Mouse (Mus musculus): ENCODE results near the gene Rasa4. TPM values are rescaled to one million over a fixed set of nuclear protein-coding genes. Genes with fewer than 3 reads are reported as not detected.
"Not testable (repeated sequence)": the region's sequence is repeated elsewhere in the genome, so short reads cannot be mapped to it uniquely, and the experiment has no call there.

Rasa4 gene
- polyA plus RNA-seq (2017; shearing (Covaris generic)), result 1 to 10 TPM; 1.5 to 2.4 (median 1.7) TPM

DNA sequence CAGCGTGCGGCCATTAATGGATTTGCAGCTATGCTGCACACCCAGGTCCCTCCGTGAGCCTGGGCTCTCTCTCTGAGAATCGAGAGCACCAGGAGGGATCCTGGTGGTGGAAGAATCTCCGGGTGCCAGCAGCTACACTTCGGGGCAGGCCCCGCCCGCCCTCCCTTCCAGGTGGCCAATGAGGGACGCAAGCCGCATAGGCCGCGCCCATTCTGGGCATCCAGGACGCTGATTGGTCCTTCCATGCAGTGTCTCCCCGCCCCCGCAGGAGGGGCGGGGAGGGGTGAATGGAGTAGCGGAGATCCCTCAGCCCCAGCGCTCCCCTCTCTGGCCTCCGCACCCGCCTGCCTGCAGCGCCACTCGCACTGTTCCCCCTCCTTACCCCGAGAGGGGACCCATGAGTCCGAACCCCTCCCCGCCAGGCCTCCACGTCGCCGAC, at the start of gene Rasa4:
TSS of gene Rasa4 (plus strand) at position 248 of the 439 bp plus-strand sequence.
- peak; percentile 99 for ATAC-seq

DNA sequence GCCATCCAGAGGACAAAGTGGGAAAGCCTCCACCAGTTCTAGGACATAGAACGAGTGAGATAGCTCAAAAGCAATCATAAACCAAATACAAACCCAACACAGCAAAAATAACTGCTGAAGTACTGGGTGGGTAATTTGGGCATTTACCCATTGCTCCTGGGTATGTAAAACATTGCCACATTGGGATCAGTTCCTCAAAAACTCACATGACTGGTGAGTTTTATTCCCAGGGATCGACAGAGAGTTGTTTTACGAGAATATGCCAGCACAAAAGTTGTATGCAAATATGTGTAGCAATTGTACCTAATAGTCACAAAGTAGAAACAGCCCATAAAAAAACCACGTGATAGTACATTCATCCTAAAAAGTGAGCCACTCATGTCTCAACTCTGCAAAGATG, 48.8 kb upstream of the Rasa4 start:
- ATAC-seq, result no peak

DNA sequence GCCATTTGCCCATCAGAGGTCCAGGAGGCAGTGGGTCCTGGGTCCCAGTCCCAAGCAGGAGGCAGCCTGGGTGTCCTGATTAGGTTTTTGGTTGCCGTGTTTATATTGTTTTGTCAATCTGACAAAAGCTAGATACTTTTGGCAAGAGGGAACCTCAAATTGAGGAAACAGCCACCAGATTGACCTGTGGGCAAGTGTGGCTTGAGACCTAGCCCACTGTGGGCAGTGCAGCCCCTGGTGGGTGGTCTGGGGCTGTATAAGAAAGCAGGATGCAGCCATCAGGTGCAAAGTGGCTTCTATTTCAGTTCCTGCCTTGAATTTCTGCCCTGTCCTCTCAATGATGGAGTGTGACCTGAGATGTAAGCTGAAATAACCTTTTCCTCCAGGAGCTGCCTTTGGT, 48.4 kb upstream of the Rasa4 start:
- ATAC-seq, result no peak

DNA sequence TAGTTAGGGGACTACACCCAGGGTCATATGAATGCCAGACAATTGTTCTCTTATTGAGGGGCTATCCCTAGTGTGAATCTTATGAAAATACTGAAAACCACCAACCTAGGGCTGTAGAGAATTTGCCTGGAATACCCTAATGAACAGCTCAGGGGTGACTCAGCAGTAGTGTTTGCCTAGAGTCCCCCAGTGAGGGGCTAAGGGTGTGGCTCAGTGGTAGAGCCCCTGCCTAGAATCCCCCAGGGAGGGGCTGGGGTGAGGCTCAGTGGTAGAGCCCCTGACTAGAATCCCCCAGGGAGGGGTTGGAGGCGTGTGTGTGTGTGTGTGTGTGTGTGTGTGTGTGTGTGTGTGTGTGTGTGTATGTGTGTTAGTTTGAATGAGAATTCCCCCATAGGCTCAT, 47.0 kb upstream of the Rasa4 start:
- ATAC-seq, result no peak

DNA sequence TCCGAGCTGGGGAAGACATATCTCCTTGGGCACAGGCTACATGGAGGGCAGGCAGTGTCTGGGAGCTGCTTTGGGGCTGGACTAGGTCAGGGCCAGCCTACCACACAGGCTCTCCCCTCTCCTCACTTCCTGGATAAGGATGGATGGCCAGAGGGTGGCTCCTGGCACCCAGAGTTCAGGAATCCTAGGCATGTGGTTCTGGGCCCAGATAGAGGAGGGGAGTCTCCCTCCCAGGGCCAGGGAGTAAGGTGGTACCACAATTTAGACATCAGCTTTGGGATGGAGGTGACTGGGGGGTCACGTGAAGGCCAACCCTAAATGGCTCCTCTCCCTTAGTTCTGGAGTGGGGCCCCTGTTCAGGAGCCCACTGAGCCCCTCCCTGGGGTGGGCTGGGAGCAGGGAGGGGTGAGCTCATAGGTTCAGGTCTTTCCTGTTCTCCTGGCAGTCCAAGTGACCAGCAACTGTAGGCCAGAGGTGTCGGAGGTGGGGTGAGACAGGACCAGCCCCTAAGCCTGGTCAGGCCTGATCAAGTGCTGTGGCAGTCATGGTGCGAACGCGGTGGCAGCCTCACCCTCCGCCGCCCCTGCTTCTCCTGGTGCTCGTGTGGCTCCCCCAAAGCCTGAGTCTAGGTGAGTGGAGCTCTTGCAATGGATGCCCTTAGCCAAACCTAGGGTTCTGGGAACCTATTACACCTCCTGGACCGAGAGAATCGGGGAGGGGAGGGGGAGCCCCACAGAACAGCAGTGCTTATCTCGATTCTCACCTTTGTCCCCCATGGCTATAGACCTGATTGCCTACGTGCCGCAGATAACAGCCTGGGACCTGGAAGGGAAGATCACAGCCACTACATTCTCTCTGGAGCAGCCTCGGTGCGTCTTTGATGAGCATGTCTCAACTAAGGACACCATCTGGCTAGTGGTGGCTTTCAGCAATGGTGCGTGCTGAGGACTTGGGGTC, 45.2 kb upstream of the Rasa4 start, which contains the start of gene Upk3b:
TSS of gene Upk3b (plus strand) at position 239 of the 957 bp plus-strand sequence.
- no peak for ATAC-seq

DNA sequence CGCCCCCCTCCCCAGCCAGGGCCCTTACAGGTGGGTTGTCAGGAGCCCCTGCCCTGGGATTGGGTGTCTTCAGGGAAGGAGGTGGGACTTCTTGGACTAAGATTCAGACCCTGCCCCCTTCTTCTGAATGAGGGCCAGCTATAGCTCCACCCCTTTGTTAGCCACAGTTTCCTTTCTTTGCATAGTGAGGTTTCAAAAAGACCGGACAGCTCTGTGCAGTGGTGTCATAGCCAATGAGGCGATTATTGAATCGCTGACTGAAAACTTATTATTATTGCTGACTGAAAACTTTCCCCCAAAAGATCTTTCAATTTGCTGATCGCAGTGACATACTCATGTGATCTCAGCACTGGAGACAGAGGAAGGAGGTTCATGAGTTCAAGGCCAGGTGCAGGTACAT, 43.5 kb upstream of the Rasa4 start:
- no peak for ATAC-seq

DNA sequence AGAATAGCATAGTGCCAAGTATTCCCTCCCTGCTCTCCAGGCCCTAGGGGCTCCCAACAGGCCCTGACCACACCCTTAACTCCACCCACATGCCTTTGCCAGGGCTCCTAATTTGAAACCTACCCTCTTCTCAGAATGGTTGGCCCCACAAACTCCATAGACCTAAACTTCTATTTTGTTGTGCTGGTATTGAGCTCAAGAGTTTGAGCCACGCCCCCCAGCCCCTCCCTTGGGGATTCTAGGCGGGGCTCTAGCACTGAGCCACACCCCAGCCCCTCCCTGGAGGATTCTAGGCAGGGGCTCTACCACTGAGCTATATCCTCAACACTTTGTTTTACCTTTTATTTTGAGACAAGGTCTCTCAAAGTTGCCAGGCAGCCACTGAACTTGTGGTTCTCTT, 42.5 kb upstream of the Rasa4 start:
- ATAC-seq, result no peak

DNA sequence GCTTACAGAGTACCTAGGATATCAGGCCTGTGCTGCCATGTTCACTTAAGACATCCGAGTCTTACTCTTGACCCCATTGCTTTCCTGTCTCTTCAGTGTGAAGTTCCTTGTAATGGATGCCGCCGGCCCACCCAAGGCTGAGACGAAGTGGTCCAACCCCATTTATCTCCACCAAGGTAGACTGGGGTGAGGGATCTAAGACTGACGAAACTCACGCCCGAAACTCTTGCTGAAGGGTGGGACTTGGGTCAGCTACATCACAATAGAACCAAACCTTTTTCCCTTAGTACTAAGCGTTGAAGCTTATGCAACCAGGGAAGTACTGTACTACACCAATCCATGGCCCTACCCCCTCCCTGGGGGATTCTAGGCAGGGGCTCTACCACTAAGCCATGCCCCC, 42.0 kb upstream of the Rasa4 start:
- no peak for ATAC-seq

DNA sequence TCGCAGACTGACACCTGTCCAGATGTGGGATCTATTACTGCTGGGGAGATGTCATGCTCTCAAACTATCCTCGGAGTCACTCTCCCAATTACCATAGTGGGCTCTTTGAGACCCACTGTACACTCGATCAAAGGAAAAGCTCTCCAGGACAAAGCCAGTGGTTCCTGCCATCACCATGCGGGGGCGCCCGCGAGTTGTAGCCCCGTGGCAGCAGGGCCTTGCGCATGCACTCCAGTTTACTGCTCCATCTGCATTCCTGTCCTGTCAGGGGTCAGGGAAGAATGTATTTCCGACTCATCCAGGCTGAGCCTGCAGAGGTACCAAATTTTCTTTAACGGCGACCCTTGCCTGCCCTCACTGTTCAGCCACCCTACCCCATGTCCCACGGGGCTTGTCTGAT, 38.9 kb upstream of the Rasa4 start:
- no peak for ATAC-seq

DNA sequence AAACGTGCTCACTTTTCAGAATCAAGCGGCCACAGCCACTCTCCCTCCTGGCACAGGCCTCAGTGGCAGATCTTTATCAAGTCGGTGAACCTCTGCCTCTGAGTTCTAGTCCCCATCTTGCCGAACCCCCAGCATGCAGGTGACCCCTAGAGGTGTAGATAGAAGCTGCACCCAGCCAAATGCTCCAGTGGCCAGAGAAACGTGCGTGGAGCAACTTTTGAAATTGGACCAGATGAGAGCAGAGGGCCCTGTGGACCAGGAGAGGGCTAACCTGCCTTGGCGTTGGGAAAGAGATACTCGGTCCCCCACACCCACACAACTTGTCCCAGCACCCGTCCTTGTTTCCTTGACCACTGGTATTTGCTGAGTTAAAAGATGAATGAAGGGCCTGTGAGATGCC, 38.3 kb upstream of the Rasa4 start:
- no peak for ATAC-seq

DNA sequence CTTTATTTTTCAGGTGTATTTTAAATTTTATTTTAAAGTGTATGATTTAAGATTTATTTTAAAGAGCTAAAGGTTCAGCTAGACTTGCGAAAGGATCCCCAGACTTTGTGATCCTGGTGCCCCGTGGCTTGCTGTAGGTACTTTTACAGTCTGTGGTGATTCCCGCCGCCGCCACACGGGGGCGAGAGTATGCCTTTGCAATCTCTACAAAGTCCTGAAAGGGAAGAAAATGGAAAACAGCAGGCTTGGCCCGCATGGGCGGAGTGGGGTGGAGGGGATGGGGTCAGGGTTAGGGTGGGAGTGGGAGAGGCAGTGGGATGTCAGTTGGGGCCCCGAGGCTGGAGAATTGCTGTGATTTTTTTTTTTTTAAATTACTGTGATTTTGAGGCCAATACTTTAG, 37.7 kb upstream of the Rasa4 start:
- ATAC-seq, result peak; percentile 50

DNA sequence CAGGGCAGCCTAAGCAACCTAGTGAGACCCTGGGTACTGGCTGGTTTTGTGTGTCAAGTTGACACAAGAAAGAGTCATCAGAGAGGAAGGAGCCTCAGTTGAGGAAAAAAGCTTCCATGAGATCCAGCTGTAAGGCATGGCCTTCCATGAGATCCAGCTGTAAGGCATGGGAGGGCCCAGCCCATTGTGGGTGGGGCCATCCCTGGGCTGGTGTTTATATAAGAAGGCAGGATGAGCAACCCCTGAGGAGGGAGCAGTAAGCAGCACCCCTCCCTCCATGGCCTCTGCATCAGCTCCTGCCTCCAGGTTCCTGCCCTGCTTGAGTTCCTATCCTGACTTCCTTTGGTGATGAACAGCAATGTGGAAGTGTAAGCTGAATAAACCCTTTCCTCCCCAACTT, 35.2 kb upstream of the Rasa4 start:
- ATAC-seq, result not testable (repeated sequence)

DNA sequence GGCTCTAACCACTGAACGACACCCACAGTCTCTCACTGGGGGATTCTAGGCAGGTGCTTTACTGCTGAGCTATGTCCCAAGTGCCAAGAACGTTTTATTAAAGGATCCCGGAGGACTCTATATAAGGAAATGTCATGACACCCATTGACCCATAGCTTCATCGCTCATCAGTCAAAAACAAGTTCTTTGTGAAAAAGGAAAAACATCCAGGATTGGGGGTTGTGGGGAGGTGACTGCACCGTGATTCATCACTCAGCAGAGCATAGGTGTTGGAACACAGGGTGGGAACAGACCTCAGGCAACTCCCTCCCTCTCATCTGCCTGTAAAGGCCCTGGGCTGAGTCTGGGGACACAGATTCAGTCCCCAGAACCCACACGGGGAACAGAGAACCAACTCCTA, 33.8 kb upstream of the Rasa4 start:
- no peak for ATAC-seq

DNA sequence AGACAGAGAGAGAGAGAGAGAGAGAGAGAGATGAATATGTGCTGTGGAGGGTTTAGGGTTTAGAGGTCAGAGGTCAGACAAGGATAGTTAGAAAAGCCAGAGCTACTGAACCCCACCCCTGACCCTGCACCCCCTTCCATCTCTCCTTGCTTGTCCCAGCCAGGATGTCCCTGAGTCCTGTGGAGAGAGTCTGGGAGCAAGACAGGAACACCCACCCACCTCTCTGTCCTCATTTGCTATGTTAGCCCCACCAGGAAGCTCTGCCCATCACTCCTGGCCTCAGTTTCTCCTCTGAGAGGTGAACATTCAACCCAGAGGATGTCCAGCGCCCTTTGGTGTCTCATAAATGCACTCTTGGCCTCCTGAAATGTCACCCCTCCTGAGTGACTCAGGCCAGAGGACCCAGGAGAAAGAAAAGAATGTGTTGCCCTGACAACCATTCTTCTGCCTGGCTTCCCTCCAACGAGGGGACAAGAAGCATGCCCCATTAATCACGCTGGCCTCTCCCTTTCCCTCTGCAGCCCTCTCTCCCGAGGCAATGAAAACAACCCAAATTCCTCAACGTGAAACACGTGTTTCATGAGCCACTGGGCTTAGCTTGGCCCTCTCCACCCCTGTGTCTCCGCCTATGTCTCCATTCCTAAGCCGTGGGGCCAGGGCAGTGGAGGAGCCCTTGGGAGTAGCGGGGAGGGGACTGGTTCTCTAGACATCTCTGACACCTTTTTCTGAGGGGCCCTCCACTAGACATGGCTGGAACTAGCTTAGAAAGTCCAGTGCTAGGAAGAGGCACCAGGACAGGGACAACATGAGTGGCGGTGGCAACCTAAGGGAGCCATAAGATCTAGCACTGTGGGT, 32.3 kb upstream of the Rasa4 start:
- ATAC-seq, result no peak

DNA sequence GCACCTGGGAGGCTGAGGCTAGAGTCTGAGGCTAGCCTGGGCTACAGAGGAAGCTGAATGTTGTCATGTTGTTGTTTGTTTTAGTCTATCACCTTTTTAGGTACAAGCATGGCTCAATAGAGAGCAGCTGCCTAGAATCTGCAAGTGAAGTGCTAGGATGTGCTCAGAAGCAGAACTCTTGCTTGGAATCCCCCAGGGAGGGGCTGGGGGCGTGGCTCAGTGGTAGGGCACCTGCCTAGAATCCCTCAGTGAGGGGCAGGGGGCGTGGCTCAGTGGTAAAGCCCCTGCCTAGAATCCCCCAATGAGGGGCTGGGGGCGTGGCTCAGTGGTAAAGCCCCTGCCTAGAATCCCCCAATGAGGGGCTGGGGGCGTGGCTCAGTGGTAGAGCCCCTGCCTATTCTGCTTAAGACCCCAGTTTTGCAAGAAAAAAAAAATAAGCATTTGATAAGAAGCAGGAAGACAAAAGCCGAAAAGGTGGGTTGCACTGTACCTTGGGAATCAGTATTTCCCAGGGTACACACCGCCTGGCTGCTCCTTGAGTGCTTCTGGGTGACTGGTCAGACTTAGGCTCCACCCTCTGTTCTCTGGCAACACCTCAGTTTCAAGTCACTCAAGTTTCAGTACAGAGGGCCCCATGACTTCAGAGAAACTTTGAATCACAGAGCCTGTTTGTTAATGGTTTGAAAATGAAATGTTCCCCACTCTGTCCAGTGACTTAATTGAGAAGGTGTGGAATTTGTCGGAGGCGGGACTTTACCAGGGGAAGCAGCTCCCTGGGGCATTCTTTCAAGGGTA, 30.7 kb upstream of the Rasa4 start:
- ATAC-seq, result no peak

DNA sequence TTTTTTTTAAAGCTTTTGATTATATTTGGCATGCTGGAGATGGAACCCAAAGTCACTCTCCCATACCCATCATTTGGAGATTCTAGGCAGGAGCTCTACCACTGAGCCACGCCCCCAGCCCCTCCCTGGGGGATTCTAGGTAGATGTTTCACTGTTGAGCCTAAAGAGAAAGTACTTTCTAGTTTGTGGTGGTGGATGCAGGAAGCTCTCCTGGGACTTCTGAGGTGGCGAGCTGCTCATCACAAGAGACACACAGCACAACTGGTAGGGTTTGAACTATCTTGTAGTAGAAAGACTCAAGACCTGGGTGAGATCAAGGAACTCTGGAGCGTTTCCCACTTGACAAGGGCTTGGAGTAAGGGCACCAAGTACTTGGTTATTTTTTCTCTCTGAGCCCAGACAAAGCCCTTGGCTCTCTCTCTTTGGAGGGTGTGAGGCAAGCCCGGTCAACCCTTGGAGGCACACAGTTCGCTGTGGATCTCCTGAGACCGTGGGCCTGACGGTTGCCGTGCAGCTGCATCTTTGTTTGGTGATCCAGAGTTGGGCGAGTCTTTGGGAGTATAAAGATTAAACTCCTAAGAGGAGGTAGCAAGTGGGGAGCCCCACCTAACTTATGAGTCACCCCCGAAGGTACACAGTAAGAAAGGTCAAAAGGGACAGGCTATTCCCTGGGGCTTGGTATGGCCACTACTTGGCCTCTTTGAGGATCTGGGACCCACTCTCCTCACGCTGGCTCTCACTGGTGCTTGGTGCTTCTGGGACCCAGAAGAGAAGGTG, 29.2 kb upstream of the Rasa4 start, which contains the start of gene Upk3bl:
TSS of gene Upk3bl (plus strand) at position 192 of the 777 bp plus-strand sequence.
- ATAC-seq, result no peak

DNA sequence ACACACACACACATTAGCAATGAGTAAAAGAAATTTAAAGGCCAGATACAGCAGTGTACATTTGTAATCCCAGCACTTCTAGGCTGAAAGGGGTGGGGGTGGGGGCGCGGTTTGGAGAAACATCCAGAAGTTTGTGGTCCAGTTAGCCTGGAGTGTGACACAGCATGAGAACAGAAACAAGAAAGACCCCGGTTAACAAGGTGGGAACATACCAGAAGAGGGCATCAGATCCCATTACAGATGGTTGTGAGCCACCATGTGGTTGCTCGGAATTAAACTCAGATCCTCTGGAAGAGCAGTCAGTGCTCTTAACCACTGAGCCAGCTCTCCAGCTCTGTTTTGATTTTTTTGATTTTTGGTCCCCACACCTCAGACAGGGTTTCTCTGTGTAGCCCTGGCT, 27.7 kb upstream of the Rasa4 start:
- no peak for ATAC-seq

DNA sequence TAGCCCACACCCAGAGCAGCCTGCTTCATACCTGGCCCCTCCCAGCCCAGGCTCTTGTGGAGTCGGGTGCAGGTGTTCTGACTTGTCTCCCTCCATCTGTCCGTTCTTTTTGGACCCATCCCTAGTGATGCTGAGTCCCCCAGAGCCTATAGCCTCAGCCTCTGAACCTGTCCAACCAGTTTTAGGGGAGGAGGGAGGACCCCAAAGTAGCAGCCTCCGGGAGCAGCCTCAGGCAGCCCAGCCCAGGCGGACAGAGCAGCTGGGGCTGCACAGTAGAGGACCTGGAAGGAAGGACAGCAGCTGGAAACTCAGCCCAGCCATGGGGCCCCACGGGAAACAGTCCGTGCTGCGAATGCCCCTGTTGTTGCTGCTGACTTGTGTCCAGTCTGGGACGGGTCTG, 26.6 kb upstream of the Rasa4 start:
- ATAC-seq, result no peak

DNA sequence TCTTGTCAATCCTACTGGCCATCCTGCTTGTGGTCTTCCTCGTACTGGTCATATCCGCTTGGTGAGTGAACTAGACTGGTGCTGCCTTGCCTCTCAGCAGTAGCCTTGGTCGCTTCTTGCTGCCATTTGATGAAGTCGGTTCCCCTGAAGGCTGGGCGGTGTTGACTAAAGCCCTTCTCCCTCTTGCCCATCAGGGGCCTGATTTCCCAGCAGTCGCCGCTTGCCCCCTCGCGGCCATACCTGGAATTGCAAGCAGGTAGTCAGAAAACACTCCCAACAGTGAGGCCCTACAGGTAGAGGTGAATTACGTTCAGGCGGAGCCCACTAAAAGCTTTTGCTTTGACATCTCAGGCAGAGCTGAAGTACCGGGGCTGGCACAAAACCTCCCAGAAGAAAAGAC, 22.1 kb upstream of the Rasa4 start:
- no peak for ATAC-seq

DNA sequence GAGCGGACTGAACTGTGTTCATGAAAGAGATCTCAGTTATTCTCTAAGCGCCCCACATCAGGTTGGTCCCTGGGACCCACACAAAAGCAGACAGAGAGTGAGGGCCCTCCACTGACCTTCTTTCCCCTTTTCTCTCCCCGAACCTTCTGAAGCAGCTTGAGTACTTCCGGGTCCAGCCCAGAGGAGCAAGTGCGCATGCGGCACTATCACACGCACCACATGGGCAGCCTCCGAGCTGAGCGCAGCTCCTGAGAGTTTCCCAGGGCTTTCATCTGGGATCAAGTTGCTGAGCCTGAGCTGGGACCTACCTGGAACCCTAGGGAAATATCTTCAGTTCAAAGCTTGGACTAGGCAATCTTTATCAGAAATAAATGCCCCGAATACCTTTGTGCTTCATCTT, 19.8 kb upstream of the Rasa4 start:
- ATAC-seq, result no peak

DNA sequence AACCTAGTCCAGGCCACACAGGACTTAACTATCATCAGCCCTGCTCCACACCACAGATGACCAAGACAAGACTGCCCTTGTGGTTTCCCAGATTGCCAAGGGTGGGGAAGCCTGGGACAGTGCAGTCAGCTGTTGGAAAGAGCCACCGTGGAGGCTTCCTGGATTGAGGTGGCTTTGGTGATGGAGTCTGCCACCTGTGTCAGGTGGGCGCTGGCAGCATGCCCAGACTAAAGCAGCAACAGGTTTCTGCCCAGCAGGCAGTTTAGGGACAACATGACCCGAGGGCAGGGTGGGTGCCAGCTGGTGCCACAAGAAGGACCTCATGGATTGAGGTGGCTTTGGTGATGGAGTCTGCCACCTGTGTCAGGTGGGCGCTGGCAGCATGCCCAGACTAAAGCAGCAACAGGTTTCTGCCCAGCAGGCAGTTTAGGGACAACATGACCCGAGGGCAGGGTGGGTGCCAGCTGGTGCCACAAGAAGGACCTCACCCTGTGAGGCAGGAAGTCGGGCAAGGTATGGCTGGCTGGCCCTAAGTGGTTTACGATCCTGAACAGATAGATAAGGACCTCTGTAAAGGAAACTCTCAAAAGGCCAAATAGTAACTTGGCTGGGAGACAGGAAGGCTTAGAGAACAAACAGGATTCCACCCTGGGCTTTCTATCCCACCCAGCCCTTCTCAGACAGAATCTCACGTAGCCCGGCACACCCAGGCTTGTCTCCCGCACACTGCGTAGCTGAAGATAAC, 17.1 kb upstream of the Rasa4 start:
- ATAC-seq, result not testable (repeated sequence)

Measured in inflammation-experienced regulatory T-cells, adult 6 months (primary cell).